Mouse (Mus musculus): ENCODE data around the gene Kif26b. TPM values are rescaled to one million over a fixed set of nuclear protein-coding genes. Genes with fewer than 3 reads are reported as not detected.

Gene Kif26b
- polyA plus RNA-seq, 1 experiment, result 3.5 TPM

DNA sequence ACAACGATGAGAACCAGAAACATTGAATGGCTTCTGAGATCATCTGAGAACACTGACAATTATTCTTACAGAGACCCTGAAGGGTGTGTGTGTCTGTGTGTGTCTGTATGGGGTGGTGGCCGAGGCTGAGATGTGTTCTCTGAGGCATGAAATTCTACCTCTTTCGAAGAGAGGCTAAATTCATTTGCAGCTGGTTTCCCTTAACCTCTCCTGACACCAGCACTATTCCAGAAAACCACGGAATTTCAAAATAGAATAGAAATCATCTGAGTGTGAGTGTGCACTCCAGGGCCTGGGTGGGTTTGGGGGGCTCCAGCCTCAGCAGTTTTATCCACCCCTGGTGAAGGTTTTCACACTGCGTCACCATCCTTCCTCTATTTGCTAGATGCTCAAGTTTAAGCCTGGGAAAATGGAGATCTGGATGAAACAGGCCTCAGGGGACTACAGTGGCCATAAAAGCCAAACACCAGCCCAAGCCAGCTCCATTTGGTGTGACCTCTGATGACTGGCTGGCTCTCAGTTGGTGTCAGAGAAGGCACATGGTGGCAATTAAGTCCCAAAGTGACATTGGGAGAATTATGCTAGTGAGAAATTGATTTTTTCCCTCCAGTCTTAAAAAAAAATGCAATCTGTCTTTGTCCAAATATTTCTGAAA lies 56.6 kb downstream of the Kif26b start:
- DNase-seq (ENCODE audit: extremely low spot score in 1 of 2, low spot score in 1 of 2), result no peak

DNA sequence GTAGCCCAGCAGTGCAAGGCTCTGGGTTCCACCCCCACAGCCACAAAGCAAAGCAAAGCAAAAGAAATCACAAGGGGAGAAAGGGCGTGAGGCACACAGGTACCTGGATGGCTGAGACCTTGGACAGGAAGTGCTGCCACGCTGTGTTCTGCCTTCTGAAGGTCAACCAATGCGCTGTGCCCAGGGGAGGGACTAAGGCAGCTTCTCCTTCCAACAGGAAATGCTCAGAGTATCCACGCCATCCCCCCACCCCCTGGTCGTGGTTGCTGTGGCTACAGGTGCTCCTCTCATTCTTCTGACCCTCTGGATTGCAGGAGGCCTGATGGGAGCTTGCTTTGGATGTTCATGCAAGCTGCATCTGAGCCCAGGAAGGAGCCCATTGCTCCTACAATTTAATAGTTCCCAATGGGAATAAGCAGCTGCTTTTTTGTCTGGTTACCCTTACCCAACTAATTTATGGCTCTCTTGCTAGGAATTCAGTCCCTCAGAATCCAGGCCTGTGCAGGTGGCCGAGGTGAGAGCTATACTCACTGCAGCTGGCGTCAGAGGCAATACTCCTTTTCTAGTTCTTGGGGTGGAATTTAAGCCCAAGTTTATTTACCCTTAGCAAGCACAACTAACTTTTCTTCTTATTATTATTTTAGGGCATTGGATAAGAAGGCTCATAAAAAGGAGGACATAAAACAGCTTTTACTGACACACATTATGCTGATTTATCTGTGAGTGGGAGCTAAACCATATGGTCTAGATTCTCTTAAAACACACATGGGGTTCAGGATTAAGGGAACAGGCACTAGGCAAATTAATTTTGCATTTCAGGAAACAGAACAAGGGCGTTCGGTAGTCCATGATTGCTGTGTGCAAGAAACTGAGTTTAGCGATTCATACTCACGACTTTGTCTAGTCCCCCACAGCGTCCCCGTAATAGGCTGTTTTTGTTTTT lies 61.6 kb downstream of the Kif26b start:
- peak in 1 of 2 experiments; percentile 38 for DNase-seq (ENCODE audit: extremely low spot score in 1 of 2, low spot score in 1 of 2)

DNA sequence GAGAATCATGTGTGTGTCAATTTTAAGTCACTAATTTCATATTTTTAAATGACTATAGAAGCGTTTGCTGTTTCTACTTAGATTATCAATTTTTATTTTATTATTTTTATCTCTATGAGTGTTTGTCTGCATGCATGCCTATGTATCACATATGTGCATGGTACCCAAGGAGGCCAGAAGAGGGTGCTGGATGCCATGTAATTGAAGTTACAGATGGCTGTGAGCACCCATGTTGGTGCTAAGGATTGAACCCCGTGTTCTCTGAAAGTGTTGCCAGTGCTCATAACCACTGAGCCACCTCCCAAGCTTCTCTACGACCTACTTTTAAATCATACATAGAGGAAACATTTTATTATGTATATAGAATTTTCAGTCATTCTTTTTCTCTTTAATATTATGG lies 68.2 kb downstream of the Kif26b start:
- DNase-seq (ENCODE audit: extremely low spot score in 1 of 2, low spot score in 1 of 2), result no peak

- DNase-seq (ENCODE audit: extremely low spot score in 1 of 2, low spot score in 1 of 2), result no peak
Observed at GRCm38 (mm10) chr1:178597757-178598156, 68.8 kb downstream of the Kif26b start.

GRCm38 (mm10) chr1:178600851-178601569 lies 72.1 kb downstream of the Kif26b start:
- no peak for DNase-seq (ENCODE audit: extremely low spot score in 1 of 2, low spot score in 1 of 2)

GRCm38 (mm10) chr1:178609151-178609775 lies 80.3 kb downstream of the Kif26b start:
- no peak for DNase-seq (ENCODE audit: extremely low spot score in 1 of 2, low spot score in 1 of 2)

GRCm38 (mm10) chr1:178611512-178611911 lies 82.6 kb downstream of the Kif26b start:
- no peak for DNase-seq (ENCODE audit: extremely low spot score in 1 of 2, low spot score in 1 of 2)

DNA sequence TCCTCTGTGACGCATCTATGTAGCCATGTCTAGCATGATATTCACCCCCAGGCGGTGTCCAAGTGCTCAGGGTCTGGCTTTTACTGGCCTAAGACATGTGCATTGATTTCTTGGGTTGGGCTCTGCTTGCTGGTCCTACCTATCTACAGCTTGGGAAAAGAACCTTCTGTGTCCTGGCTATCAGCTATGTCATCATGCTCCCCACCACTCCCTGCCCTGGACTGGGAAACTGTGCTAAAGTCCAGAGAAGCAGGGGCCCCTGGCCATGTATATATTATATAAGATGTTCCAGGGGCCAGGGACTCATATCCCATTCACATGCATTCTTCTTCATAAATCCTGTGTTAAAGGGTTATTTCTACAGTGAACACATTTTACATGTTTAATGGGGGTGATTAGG lies 92.4 kb downstream of the Kif26b start:
- no peak for DNase-seq (ENCODE audit: extremely low spot score in 1 of 2, low spot score in 1 of 2)

DNA sequence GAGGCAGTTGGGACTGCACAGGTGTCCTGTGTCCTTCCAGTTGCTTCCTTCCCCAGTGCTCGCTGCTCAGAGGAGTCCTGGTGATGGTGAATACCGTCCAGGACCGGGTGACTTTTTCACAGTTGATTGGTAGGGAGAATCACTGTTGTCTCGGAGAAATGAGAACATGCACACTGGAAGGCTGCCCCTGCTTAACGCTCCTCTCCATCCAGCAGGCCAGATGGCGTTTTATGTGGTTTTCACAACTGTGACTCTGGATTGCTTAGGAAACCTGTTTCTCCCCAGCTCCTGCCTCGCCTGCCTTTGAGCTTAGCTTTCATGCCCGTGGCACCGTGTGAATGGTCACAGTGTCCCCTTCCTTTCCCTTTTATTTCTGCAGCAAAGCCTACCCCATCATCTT lies 95.0 kb downstream of the Kif26b start:
- DNase-seq (ENCODE audit: extremely low spot score in 1 of 2, low spot score in 1 of 2), result peak in 1 of 2 experiments; percentile 54

GRCm38 (mm10) chr1:178626961-178627381 lies 98.0 kb downstream of the Kif26b start:
- DNase-seq (ENCODE audit: extremely low spot score in 1 of 2, low spot score in 1 of 2), result no peak

DNA sequence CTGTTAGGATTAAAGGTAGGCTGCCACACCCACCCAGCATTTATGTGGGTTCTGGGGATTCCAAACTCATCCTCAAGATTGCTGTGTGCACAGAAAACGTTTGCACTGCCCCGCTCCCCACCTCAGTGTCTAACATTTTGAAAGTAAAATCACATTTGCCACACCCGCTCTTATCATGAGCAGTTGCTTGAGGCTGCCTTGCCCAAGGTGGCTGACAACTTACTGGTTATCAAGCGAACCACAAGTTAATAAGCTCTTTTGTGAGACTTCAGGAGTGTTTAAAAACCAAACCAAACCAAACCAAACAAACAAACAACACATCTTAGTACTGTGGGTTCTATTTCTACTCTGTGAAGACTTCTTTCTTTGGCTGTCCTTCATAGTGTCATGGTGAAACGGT lies 101.1 kb downstream of the Kif26b start:
- DNase-seq (ENCODE audit: extremely low spot score in 1 of 2, low spot score in 1 of 2), result no peak

- no peak for DNase-seq (ENCODE audit: extremely low spot score in 1 of 2, low spot score in 1 of 2)
Observed at GRCm38 (mm10) chr1:178631863-178632262, 102.9 kb downstream of the Kif26b start.

DNA sequence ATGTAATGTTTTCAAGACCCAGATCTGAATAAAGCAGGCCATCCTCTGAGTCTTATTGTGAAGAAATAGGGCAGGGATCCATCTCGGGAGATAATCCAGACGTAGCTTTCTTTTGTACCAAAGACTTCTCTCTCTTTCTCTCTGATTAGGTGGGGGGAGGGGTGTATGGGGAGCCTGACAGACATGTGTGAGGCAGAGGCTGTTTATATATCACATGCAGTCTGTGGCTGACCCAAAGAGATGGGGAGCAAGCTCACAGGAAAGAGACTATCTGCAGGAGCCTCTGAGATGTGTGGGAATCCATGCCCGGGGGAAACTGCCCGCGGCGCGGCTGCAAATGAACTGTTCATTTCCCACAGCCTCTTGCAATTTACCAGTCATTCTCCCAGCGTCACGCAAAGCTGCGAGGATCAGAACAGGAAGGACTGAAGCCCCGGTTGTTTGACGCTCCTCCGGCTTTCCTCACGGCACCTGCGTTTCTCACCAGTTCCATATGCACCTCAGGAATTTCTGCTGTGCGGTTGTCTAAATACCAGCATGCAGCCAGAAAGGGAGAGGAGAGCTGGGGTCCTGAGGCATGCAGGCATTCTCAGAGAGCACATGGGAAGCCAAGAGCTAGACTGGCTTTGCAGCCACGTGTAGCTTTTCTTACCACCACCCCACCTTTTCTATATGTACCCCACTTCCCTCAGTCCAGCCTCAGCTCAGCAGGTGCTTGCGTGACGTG lies 105.6 kb downstream of the Kif26b start:
- no peak for DNase-seq (ENCODE audit: extremely low spot score in 1 of 2, low spot score in 1 of 2)

DNA sequence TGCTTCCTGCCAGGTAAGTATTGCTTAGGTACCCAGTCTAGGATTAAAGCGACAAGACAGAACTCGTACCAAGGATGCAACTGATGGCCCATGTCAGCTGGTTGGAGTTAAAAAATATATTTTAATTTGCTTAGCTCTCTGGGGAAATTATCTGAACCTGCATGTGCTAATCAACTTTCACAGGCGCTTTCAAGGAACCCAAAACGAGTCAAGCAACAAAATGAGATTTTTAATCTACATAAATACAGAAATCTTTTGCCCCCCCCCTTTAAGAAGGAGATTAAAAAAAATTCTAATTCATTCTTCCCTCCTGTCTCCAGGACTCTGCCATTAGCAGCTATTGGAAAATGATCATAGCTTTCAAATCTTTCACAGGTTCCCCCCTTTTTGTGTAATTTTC lies 106.5 kb downstream of the Kif26b start:
- DNase-seq (ENCODE audit: extremely low spot score in 1 of 2, low spot score in 1 of 2), result no peak

DNA sequence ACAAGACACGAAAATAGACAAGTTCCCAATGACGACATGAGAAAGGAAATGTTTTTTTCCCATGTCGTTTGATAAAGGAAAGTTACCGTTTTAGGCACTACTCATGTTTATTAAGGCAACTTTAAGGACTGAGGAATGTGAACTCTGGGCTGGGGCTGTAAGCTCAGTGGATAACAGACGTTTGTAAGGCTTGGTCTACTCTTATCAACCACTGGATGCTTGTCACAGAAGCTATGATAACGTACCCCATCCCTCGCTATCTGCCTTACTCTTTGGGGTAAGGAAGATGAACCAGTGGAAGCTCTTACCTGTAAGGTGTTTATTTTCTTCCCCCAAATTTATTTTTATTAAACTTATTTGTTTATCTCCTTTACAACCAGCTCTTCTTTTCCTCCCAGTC lies 108.4 kb downstream of the Kif26b start:
- DNase-seq (ENCODE audit: extremely low spot score in 1 of 2, low spot score in 1 of 2), result no peak

- DNase-seq (ENCODE audit: extremely low spot score in 1 of 2, low spot score in 1 of 2), result no peak
Observed at GRCm38 (mm10) chr1:178639951-178640350, 111.0 kb downstream of the Kif26b start.

- DNase-seq (ENCODE audit: extremely low spot score in 1 of 2, low spot score in 1 of 2), result peak; percentile 33 to 61
Observed at GRCm38 (mm10) chr1:178640719-178641455, 112.0 kb downstream of the Kif26b start.

DNA sequence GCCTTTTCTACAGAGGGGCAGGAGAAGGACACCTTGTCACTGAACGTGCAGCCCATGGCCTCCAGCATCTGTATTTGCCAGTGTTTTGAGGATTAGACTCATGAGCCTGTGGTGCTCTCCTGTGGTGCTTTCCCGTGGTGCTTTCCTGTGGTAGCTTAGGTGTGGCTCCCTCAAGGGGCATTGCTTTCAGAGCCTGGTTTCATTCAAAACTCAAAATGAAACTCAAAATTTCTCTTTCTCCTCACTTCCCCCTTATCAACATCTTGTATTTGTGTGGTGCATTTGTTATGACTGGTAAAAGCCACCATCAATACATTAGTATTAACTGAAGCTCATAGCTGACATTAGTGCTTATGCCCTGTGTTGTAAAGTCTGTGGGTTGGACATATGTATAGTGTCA lies 112.9 kb downstream of the Kif26b start:
- no peak for DNase-seq (ENCODE audit: extremely low spot score in 1 of 2, low spot score in 1 of 2)

GRCm38 (mm10) chr1:178644954-178645353 lies 116.0 kb downstream of the Kif26b start:
- DNase-seq (ENCODE audit: extremely low spot score in 1 of 2, low spot score in 1 of 2), result no peak

All from frontal cortex, adult 2 months (tissue).